Mouse (Mus musculus) small intestine, adult 2 months (tissue): Measurements from ENCODE around the gene Gstt1.

ENCODE experiments used
- CTCF ChIP-seq: fragments of 200-500 bp; IDR thresholded peaks from 2 replicates; pipeline ENCODE4 v1.5.1; 2012; ENCODE audit warnings: low read depth, mild to moderate bottlenecking, control low read depth, inconsistent platforms, low read length, moderate library complexity, mixed read lengths; ENCODE audit not compliant: insufficient replicate concordance, insufficient read length; ENCODE audit errors: extremely low read depth
- POLR2A ChIP-seq: fragments of 200-500 bp; IDR thresholded peaks from 2 replicates; pipeline ENCODE4 v1.6.1; 2012; ENCODE audit warnings: low read depth, mild to moderate bottlenecking, control low read depth, inconsistent platforms, low read length, moderate library complexity

DNA sequence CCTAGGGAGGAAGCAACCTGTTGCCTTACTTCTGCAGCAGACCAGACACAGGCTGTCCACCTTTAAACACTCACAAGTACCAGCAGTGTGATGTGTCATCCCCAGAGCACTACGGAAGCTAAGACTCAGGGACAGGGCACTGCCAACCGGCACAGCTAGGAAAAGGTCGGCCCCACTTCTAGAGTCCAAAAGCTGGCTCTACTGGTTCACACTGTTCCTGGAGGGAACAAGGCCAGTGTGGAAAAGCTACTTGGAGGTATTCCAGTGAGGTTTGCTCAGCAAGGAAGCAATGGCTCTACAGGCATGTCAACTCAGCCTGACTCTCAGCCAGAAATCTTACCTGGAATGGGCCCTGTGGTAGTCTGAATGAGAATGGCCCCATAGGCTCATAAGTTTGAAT, 57.5 kb downstream of the Gstt1 start:
- TF ChIP-seq CTCF = no peak
- TF ChIP-seq POLR2A = no peak
